Mouse (Mus musculus) kidney, postnatal 10 days (tissue): ENCODE data around the gene Gm11084.
"Not testable (repeated sequence)": the region's sequence is repeated elsewhere in the genome, so short reads cannot be mapped to it uniquely, and the experiment has no call there.

Experiments
- DNase-seq: peaks from one replicate; pipeline ENCODE4 v3.0.0; 2021; ENCODE audit warnings: mixed read lengths

Gene Gm11084

DNA sequence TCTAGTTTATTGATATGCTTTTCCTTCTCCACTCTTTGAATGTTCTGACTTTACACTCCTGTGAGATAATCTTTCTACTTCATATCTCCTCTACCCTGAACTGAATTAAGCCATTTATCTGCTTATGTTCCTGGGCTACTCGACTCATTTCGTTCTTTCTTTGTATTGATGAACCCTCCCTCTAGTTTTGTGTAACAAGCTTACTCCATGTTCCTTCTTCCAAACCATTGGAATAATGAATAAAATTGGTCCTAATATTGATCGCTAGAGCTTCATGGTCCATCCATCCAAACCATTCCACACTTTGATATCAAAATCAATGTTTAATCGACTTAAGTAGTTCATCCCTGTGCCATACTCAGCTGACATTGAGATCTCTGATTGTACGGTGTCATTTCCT lies at the start of gene Gm11084:
TSS of gene Gm11084 (minus strand) at position 101 of the 400 bp plus-strand sequence.
- no peak for DNase-seq

GRCm38 (mm10) chr2:73031061-73032055 lies 44.8 kb upstream of the Gm11084 start:
- DNase-seq, result no peak

GRCm38 (mm10) chr2:73029846-73030245 lies 43.3 kb upstream of the Gm11084 start:
- DNase-seq, result no peak

DNA sequence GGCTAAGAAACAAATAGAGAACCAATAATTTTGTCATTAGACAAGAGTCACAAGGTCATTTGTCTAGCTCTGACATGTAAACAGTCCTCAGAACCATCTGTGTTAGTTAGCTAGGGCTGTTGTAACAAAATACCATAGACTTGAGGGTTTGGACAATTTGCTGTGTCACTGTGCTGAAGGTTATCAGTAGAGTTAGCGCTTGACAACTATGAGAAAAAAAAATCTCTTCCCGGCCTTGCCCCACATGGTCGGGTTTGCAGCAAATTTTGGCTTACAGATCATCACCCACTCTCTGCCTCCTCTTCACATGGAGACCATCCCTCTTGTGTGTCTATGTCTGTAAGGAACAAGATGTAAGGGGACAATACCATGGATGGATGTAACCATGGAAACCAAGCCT lies 41.5 kb upstream of the Gm11084 start:
- DNase-seq, result no peak

DNA sequence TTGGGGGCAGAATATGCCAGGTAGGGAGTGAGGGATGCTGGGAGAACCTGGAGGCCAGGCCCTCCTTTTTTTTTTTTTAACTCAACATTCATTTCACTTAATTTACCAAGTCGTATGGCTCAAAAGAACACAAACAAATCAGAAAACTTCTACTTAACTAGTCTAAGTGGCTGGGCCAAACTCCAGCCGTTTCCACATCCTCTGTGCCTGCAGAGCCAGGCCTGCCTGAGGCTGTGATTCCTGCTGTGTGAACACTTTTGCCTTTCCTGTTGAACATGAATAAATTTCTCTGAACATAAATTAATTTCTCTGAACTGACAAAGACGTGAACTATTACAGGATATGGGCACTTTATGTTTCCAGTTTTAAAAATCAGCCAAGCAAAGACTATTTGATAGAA lies 40.6 kb upstream of the Gm11084 start:
- peak; percentile 46 for DNase-seq

- no peak for DNase-seq
Measured at GRCm38 (mm10) chr2:73023803-73024202, 37.3 kb upstream of the Gm11084 start.

GRCm38 (mm10) chr2:73021046-73021445 lies 34.5 kb upstream of the Gm11084 start:
- no peak for DNase-seq

GRCm38 (mm10) chr2:73019371-73020146 lies 33.0 kb upstream of the Gm11084 start:
- DNase-seq, result peak; percentile 26

GRCm38 (mm10) chr2:73014063-73014462 lies 27.5 kb upstream of the Gm11084 start:
- not testable (repeated sequence) for DNase-seq

- DNase-seq, result peak; percentile 42
Measured at GRCm38 (mm10) chr2:73012636-73013035, 26.1 kb upstream of the Gm11084 start.

DNA sequence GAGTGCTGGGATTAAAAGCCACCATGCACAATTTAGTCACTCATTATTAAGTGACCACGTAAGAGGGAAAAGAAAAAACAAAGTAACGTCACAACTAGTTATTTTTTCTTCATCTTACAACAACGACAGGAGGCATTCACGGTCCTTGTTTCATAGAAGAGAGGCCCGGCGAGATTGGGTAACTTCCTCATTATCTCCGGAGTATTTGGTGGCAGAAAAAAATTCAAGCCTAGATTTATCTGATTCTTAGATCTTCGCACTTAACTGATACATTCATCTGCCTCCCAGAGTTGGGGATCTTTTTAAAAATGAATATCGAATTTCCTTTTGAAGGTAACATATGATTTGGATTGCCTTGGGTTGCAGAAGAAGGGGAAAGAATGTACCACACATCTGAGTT lies 21.0 kb upstream of the Gm11084 start:
- no peak for DNase-seq

DNA sequence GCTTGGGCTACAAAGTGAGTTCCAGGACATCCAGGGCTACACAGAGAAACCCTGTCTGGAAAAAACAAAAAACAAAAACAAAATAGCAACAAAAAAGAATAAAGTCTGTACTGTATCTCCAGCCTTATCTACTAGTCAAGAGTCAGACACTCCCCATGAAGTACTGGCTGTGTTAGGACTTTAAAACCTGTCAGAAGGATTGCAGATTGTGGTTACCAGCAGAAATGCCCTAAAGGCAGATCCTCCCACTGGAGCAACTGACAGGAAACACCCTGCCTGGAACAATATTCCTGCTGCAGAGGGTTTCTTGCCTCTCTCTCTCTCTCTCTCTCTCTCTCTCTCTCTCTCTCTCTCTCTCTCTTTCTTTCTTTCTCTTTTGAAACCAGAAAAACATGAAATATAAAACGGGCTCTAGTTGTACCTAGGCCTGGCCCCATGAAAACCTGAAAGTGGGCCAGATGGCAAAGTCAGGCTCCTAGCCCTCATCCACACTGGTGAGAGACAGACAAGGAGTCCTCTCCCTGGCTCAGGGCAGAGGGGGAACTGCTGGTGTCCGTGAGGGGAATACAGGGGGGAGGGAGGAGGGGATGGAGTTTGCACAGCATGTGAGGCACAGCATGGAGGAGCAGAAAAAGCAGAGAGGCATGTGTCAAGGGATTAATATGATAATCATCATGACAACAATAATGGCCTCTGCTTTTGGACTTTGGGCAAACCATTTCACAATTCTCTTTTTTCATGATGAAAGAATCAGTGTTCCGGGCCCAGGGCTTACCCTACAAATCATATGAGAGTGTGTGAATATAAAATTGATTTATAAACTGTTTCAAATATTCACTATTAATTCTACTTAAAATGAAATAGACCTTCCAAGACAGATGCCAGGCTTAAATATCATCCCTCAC lies 19.3 kb upstream of the Gm11084 start:
- DNase-seq, result no peak

DNA sequence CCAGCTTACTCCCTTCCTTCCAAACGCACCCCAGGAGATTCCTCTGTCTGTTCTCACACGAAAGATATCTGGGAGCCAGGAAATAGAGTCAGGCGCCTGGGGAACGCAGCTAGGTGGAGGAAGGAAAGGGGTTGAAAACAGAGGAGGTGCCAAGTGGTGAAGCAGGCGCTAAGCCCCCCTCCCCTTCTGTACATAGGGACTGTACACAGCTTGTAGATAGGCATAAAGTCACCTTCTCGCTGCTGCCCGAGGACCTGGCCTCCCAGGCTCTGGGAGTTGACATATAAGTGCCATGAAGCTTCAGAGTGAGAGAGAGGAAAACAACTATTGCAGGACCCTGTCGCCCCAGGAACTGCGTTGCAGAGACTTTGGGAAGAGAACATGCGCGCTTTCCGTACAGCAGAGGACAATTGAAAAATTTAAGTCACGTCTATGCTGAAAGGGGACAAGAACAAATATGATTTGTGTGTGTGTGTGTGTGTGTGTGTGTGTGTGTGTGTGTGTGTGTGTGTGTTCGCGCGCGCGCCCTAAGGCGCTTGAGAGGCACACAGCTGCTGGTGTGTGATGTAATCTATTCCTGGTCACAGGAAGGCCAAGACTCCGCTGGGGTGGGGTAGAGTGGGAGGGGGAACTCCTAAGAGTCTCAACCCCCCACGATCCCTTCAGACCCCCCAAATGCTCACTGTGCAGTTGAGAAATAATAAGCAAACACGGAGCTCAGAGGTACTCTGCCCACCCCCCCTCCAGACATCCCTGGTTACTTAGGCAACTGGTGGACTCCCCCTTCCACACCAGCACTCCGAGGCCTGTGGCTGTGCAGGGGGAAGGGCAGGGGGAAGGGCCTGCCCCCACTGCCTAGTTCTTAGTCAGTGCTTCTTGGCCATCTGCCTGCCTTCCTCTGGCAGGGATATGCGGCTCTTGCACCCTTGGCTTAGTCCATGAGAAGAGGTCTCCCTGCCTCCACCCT lies 17.5 kb upstream of the Gm11084 start:
- peak; percentile 84 for DNase-seq

GRCm38 (mm10) chr2:73003049-73003448 lies 16.5 kb upstream of the Gm11084 start:
- peak; percentile 35 for DNase-seq

DNA sequence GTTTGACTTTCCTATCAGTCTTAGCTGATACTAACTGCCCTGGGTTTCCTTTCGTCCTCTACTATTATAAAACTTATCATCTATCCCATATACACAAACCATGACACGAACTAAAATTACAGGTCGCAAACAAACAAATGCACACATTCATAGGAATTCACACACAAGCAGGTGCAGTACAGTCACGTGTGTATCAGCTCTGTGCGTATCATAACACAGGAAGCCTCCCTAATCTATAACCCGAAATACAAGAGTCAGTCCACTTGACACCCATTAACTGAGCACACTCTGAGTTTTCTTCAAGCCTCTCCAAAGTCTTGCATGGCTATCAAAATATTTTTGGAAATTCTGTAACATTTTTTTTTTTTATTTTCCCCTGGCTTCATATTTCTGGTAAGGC lies 15.9 kb upstream of the Gm11084 start:
- DNase-seq, result no peak

DNA sequence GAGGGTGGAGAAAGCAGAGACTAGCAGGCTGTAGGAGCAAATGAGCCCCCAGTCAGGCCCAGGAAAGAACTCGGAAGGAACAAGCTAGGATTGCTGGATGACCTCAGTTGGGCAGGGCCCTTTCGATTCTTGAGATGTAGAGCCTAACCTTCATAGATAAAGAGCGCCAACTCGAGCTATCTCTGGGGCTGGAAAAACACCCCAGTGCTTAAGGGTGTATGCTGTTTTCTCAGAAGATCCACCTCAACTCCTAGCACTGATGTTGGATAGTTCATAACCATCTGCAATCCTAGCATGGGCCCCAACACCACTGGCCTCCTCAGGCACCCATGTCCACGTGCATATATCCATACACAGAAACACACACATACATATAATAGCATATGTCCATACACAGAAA lies 15.5 kb upstream of the Gm11084 start:
- DNase-seq, result no peak

GRCm38 (mm10) chr2:73000194-73000593 lies 13.7 kb upstream of the Gm11084 start:
- no peak for DNase-seq

DNA sequence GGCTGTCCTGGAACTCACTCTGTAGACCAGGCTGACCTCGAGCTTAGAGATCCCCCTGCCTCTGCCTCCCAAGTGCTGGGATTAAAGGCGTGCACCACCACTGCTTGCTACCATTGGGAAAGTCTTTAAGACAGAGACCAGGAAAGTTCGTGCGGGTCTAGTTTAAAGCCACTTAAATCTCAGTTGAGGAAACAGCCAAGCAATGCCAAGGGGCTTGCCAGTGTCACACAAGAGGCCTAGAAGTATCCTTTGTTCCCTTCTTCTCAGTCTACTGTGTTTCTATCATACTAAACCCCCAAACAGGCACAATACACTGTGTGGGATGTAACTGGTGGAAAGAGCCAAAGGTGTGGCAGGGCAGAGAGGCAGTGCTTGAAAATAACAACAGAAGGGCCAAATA lies 11.1 kb upstream of the Gm11084 start:
- no peak for DNase-seq

GRCm38 (mm10) chr2:72996808-72997378 lies 10.4 kb upstream of the Gm11084 start:
- peak; percentile 57 for DNase-seq

- peak; percentile 70 for DNase-seq
Measured at GRCm38 (mm10) chr2:72995346-72996097, 9.0 kb upstream of the Gm11084 start.
